Mouse (Mus musculus) thymus, adult 18-20 months (tissue): ENCODE data around the gene Nfs1.
A peak's percentile ranks its signal among the peaks of the same experiment; 100 is the strongest.
"Not testable (repeated sequence)": the region's sequence is repeated elsewhere in the genome, so short reads cannot be mapped to it uniquely, and the experiment has no call there.

ENCODE experiments used
- DNase-seq, 2 experiments: peaks; one replicate each; pipeline ENCODE4 v3.0.0; 2022; ENCODE audit warnings: mixed read lengths in 2 of 2

Nfs1 gene

DNA sequence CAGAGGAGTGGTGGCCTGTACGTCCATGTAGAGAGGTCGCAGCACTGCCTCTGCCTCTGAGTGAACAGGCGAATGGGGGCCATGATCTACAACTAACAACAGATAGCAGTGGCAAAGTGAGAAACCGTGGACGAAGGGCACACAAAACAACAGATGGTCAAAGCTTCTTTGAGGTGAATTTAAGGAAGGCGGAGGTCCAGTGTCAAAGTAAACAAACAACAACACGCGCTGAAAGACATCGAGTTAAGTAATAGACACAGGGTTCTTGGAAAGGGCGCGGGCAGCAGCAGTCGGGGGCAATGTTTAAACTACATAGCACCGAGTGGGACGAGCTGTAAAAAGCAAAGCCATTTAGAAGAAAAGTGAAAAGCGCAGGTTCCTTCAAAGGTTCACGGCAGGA lies 619 bp downstream of the Nfs1 start:
- DNase-seq: no peak

DNA sequence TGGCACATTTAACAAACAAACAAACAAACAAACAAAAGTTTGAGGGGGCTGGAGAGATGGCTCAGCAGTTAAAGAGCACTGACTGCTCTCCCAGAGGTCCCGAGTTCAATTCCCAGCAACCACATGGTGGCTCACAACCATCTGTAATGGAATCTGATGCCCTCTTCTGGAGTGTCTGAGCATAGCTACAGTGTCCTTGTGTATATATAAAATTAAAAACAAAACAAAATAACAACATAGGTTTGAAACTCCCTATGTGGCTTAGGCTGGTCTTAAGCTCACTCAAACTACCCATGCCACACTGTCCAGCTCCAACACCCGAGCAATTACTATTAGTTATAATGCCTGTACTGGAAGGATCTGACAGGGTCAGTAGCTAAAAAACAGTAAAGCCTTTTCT lies 1.2 kb downstream of the Nfs1 start:
- DNase-seq: no peak

DNA sequence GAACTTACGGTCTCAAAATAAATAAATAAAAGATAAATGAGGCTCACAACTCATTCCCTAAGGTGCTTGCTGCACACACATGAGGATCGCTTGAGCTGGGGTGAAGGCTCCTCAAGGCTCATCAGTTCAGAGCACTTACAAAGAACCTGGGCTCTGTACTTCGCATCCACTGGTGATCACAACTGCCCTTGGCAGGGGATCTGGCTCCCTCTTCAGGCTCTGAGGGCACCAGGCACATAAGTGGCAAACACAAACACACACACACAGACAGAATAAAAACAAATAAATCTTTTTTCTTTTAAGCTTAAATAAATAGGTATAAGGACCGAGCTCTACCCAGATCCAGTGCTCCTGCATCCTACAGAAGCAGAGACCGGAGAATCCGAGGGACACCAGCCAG lies 8.3 kb downstream of the Nfs1 start:
- DNase-seq: no peak

DNA sequence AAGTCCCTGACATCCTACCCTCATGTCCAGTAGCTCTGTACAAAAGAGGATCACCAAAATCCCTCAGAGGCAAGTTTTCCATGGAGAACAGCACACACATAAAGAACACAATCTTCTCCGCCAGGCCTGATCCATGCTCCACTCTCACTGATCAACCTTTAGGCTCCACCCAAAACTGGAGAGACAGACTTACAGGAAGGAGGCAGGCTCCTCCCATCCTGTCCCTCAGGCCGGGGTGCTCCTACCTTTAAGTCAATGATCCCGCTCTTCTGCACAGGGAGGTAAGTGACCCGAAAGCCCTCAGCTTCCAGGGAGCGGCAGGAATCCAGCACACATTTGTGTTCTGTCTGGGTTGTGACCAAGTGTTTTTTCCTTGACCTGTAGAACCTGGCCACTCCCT lies 9.8 kb downstream of the Nfs1 start:
- DNase-seq: no peak

DNA sequence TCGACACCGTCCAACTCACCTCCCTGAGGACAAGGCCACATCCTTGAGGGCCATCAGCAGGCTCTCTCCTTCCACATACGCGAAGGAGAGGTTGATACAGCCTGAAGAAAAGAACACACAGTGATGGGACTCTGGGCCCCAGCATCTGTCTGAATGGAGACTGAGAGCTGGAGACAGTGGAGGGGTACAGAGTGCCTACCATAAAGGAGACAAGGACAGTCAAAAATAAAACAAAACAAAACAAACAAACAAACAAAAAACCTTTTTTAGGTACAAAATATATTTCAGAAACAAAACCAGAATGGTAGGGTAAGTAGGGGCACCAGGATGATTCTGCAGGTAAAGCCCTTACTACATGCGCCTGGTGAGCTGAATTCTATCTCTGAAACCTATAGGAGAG lies 17.0 kb downstream of the Nfs1 start, which contains the start of gene Gm28036:
TSS of gene Gm28036 (minus strand) at position 101 of the 400 bp plus-strand sequence.
- no peak for DNase-seq

DNA sequence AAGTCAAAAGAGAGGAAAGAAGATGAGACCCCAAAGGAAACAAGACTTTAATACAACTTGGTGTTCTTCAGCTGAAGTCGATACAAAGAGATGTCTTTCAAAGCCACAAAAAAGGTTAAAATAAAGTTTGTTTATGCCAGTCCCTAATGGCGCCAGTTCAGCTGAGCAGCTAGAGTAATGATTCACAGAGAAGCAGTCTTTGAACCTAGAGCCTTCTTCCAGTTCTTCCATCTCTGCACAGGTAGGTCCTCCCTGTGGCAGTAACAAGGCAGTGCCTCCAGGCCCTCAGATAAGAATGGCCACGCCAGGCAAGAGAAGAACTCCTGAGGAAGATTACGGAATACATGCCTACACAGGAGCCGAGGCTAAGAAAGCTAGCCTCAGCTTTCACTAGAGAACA lies 20.3 kb downstream of the Nfs1 start:
- no peak for DNase-seq

DNA sequence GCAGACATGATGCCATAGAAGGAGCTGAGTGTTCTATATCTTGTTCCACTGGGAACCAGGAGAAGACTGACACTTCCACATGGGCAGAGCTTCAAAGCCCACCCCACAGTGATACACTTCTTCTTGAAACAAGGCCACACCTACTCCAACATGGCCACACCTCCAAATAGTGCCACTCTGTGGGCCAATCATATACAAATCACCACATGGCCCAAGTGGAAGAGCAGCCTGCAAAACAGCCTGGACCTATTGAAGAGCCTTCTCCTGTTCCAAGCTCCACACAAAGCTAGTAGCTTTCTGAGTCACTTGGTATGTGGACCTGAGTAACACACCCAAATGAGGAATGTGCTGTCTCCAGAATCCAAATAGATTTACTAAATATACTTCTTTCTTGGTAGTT lies 24.4 kb downstream of the Nfs1 start:
- DNase-seq: no peak

DNA sequence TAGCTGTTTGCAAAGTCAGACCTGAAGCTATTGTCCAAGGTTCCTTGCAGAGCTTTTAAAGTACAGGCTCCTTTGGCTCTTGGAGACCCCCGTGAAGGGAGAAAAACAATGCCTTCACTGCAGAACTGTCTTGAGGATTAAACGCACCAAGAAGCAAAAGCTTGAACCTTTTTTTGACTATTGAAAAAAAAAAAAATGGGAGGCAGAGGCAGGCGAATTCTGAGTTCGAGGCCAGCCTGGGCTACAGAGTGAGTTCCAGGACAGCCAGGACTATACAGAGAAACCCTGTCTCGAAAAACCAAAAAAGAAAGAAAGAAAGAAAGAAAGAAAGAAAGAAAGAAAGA lies 31.9 kb downstream of the Nfs1 start:
- not testable (repeated sequence) for DNase-seq

DNA sequence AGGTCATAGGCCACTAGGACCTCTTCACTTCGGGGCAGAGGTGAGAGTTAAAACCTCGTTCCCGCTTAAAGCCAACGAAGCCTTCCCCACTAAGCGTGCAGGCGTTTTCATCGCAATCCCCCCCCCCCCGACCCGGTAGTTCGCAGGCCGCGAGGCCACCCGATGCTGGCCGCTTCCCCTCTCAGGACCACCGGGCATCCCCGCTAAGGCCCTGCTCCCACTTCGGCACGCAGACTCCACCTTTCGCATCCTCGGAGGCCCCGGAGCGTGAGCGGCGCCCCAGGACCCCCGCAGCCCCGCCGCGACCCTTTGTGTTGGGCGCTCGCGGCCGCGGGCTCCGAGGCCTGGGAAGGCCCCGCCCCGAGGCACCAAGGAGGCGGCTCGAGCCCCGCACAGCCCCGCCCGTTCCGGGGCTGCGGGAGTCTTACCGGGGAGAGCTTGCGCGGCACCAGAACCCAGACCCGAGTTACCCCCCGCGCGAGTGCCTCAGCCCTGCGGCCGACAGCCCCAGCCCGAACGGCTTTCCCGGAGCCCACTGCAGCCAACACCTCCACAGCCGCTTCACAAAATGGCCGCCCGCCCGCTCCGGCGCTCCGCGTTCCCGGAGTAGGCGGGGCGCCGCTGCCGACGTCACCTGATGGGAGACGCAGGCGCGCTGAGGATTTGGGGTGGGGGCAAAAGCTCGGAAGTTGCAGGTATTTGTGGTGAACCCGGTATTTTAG lies 32.5 kb downstream of the Nfs1 start, which contains the start of the genes Cpne1 and Rbm12:
TSS of gene Cpne1 (minus strand) at position 608 of the 722 bp plus-strand sequence.
TSS of gene Rbm12 (minus strand) at position 621 of the 722 bp plus-strand sequence.
- peak; percentile 87 to 90 for DNase-seq

DNA sequence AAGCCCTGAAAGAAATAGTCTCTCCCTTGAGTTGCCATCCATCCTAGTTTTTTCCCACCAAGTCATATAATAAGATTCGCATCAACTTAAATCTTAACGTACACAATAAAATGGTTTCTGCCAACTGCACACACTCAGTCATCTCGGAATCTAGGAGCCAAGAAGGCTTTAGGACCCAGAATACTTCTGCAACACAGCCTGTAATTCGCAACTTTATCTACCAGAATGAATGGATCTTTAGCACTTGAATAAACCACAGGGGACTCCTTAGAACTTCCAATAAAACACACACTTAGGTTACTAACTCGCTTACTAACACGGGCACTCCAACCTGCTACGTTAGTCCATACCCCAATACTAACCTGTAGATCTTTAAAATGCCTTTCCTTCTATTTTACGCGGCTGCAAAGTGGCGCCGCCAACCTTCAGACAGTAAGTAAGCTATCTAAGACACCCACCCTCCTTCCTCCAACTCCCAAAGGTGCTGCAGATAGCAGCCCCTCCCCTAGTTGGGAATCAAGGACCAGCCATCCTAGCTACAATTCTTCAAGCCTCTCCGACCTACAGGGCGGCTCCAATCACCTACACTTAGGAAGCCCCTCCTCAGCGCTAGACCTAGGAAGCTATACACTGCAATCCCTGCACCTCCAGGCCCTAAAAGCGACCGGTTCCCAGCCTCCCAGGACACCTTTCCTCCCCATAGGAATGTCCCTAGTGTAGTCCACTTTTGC lies 33.2 kb downstream of the Nfs1 start:
- DNase-seq: peak in 1 of 2 experiments; percentile 7

DNA sequence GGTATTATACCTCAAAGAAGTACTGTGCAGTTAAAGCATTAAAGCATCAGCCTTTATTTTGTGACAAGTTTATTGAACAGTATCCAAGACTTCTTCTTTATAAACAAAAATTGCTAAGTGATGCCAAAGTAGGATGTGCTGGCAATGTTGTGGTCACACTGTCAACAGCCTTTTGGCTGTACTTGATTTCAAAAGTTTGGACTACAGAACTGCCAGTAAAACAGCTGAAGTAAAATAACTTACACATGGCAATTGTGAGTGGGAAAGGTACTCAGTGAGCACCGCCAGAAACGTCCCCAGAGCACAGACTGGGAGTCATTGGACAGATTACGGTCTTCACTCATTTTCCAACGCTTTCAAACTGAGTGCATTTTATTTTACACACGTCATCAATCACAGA lies 52.1 kb downstream of the Nfs1 start:
- no peak for DNase-seq

DNA sequence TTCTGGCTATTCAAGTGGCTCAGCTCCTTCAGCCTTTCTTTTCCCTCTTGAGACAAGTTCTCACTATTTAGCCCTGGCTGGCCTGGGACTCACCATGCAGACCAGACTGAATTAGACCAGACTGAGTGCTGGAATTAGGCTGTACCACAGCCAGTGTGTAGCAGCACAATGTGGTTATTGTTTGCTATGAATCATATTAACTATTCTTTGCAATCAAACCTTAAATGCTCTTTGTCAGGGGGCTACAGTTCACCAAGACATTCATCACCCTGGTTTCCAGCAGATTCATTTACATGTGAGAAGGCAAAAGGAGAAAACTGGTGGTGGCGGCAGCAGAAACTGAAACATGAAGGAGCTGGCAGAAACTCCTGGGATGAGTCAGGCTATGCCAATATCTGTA lies 54.2 kb downstream of the Nfs1 start:
- no peak for DNase-seq

DNA sequence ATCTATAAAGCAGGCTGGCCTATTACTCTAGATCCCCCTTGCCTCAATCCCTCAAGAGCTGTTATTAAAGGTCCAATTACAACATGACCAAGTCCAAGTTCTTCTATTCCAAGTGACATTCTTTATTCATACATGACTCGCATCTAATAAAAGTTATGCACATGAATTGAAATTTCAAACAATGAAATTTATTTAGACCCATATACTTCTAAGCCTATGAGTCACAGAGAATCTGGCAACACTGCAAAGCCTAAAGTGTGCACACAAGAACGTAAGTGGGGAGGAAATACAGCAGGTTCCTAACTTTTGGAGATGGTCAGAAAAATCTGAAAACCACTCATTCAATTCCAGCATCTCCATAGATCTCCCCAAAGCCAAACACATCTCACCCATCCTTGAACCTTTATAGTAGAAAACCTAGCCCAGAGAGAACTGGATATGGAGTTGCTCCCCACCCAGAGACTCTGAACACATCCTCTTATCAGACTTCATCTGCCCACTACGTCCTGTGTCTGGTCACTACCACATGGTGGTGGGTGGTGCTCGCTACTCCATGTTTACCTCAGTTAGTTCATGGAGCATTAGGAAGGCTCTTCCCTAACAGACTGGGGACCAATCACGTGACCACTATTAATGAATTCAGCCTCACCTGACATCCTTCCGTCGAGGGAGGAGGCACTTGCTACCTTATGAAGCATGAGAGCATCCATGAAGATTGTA lies 56.4 kb downstream of the Nfs1 start:
- DNase-seq: no peak

DNA sequence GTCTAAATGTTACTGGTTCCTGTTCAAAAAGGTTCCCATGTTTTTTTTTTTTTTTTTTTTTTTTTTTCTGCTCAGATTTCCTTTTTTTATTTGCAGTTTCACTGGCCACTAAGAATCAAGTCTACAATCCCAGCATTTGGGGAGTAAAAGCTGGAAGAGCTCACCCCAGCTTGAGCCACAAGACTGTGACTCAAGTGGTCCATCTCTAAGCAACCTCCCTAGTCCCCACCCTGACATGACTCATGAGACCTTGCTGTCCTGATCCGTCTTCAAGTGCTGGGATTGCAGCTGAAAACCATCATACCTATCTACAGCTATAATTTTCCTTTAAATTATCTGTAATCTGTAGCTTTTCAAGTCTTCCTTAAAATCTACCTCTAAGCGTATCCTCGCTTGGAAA lies 59.4 kb downstream of the Nfs1 start:
- DNase-seq: no peak

DNA sequence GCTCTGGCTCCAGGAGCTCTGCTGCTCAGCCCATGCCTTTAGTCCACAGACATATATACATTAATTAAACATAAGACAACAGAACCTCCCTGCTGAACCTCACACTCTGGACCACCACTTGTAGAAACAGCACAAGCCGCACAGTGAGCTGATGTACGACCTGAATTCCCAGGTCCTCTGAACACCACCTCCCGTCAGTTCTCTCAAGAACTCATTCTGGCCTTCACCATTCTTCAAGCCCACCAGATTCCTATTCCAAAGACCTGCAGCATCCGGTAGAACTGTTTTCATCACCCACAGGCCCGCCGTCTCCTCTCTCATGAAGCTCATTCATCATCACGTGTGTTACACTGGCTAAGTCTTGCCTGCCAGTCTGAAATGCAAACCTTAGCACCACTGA lies 63.6 kb downstream of the Nfs1 start:
- no peak for DNase-seq

DNA sequence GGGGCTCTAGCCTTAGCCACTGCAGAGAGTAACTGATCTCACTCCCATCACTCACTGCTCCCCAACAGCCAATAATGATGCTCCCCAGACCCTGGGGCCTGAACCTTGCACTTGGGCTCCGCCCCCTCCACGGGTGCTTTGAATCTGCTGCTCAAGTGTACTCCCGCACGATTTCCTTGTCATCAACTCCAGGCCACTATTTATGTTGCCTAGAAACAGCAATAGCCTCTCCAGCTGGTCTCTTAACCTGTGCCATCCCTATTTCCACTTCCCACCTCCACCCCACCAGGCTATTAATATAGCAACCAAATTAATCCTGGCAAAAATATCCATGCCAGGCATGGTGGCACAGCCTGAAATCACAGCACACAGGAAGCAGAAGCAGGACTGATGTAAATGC lies 64.3 kb downstream of the Nfs1 start:
- DNase-seq: no peak

DNA sequence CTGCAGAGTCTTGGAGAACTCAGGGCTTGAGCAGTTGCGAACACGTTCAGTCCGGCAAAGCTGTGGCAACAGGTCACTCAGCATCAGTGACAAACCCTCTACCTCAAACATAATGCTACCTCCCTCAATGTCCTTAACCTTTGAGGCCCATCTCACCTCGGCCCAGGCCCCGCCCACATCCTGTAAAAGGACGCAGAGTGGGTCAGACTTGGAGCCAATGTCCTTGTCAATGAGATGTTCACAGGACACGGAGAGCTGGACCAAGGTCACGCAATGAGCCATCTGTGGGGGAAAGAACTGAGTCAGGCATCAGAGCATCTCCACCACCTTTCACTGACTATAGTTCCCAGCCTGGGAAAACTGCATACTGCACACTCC lies 64.8 kb downstream of the Nfs1 start:
- no peak for DNase-seq

DNA sequence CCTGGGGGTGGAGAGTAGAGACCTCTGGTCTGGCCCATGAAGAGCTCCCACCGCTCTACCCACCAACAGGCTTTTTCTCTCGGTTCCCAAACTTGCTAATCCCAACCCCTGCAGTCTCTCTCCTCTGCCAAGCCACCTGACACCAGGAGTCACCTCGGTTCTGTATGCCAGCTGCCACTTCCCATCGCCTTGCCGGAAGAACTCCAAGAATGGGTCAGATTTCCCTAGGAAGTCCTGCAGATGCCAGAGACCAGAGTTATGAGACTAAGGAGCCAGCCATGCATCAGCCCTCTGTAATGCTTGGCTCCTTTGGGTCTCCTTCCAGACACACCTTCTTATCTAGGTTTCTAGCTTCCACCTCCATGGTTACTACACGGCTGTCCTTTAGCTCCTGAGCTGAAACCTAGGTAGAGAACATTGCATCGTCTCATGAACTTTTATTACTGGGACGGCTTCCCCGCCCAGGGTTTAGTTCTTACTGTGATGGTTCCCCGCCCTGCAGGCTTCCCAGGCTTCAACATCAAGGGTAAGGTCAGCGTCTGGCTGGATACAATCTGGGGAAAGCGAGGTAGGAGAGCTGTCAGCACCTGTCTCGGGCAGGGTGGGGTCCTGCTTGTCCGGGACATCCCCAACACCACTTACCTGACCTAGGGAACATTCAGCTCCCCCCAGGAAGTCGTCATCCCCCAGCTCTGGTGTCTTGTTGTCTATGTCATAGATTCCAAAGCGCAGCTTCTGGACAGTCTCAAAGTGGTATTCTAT lies 65.4 kb downstream of the Nfs1 start:
- DNase-seq: no peak

DNA sequence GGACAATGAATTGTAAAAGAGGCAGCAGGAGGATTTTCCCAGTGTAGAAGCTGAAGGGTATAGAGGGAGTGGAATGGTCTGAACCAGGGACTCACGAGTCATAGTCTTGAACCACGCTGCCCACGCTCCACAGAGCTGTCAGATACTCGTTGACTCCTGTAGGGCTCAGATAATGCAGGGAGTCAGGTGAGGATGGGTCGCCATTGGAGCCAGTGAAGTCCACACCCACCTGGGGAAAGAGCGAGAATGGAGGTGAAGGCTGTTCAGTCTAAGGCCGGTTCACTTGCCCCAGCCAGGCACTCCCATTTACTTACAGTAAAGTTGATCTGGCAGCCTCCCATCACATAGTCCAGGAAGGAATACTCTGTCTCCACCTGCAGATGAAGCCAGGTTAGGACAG lies 66.5 kb downstream of the Nfs1 start:
- DNase-seq: no peak

DNA sequence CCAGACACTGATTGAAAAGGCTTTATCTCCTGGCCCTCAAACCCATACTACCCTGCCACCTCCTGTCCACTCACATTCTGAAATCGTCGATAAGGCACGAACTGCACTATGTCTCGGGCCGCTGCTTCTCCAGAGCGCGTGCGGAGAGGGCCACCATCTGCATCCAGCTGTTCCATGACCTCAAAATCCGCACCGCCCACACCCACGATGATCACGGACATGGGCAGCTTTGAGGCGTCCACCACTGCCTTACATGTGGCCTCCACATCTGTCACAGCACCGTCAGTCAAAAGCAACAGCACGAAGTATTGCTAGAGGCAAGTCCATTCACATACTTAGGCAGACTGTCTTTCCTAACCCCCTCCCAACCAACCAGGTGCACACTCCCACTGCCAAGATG lies 70.3 kb downstream of the Nfs1 start:
- DNase-seq: no peak
